Mouse (Mus musculus): ENCODE data around the gene H2-Ke6.
"Not testable (repeated sequence)": the region's sequence is repeated elsewhere in the genome, so short reads cannot be mapped to it uniquely, and the experiment has no call there.

The H2-Ke6 gene

GRCm38 (mm10) chr17:34029890-34030595, 2.2 kb upstream of the H2-Ke6 start:
- no peak for DNase-seq (ENCODE audit: low read depth, low spot score)

DNA sequence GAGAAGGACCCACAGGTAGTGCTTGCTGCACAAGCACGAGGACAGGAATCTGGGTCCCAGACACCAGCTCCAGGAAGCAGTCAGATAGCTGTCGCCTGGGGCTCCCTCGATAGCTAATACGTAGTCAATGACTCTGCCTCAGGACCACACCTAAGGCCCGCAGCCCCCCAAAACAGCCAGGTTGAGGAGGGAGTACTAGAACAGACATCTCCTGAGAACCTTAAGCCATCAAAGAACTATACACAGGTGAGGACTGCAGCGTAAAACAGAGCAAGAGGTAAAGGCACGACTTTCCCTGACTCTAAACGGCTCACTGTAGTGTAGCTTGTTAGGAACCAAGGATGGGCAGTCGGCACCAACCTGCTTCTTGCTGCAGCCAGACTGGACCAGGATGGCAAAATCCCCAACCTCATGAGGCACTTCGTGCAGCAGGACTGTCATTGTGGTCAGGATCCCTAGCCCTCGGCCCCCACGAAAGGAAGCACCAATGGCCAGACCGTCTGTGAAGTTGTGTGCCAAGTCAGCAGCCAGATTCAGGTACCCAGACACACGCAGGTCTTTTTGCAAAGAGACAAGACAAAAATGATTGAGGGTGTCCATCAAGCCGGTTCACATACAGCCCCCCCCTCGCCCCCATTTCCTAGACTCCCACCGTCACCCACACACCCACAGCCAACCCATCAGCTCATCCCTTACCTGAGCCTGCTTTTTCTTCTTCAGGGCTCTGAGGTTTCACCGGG, 1.5 kb upstream of the H2-Ke6 start:
- no peak for DNase-seq (ENCODE audit: low read depth, low spot score)

GRCm38 (mm10) chr17:34028501-34029149, 765 bp upstream of the H2-Ke6 start:
- DNase-seq (ENCODE audit: low read depth, low spot score), result no peak

DNA sequence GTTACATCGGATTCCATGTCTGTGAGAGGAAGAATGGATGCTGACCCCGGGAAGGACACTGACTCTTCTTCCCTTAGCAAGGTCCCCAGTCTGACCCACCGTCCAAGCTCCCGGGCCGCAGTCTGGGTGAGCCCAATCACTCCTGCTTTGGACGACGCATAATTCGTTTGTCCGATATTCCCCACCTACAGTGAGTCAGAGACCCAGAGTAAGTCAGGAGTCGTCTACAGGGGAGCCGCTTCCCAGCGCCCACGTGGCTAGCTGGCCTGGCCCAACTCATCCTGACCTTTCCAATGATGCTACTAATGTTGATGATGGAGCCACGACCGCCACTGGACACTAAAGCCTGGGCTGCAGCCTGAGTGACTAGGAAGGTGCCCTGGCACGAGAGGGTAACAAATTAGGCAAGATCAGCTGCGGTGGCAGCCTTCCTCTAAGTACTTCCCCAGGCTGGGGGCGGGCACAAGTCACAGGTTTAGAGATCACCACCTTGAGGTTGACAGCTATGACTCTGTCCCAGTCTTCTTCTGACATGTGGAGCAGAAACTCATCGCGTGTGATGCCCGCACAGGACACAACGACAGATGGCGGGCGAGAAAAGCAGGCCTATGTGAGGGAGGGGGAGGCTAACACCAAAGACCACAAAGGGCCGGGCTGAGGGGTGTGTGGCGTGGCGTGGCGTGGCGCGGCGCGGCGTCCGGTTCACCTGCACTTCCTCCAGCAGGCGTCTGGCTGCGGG, 774 bp downstream of the H2-Ke6 start:
- no peak for DNase-seq (ENCODE audit: low read depth, low spot score)

GRCm38 (mm10) chr17:34026221-34026620, 1.6 kb downstream of the H2-Ke6 start:
- DNase-seq (ENCODE audit: low read depth, low spot score), result no peak

- DNase-seq (ENCODE audit: low read depth, low spot score), result no peak
These were observed 2.1 kb downstream of the H2-Ke6 start for GRCm38 (mm10) chr17:34025756-34026151.

DNA sequence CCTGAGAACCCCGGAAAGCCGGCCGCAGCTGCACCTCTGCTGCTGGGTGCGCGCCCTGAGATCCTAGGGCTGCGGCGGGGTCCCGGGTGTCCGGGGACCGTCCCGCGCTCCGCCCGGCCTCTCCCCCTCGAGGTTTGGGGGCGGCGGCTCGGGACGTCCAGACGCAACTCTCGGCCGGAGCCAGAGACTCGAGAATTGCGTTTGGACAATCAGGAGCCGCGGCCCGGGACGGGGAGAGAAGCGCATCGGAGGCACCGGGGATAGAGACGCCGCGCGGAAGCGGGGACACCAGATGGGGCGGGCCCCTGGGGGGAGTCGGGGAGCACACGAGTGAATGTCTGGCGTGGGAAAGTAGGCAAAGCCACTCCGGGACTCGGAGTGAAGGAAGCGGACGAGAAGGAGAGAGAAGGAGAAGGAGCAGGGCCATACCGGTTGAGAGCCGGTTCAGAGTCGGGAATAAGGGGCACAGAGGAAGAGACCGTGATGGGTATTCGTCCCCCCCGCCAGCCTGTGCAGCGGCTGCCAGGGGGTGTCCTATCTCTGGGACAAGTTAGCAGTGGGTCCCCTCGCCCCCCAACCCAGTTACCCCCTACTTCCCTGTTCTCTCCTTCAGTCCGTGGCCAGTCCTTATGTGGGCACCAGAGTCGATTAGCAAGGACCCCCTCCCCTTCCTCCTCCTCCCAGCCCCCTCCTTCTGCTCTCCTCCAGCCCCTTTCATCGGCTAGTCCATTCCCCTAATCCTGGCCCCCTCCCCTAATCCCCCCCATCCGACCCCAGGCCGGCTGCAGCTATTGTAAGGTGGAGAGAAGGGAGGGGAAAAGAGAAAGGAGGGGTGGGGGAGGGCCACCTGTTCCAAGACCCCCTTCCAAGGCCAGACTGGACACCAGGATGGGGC, 2.8 kb downstream of the H2-Ke6 start:
- DNase-seq (ENCODE audit: low read depth, low spot score), result no peak

- peak; percentile 81 for DNase-seq (ENCODE audit: low read depth, low spot score)
These were observed 3.5 kb downstream of the H2-Ke6 start, which contains the start of gene Ring1 for GRCm38 (mm10) chr17:34024317-34024821. TSS of gene Ring1 (minus strand) at chr17:34024680.

- no peak for DNase-seq (ENCODE audit: low read depth, low spot score)
These were observed 4.2 kb downstream of the H2-Ke6 start for GRCm38 (mm10) chr17:34023678-34024077.

GRCm38 (mm10) chr17:34022987-34023386, 4.9 kb downstream of the H2-Ke6 start:
- DNase-seq (ENCODE audit: low read depth, low spot score), result no peak

DNA sequence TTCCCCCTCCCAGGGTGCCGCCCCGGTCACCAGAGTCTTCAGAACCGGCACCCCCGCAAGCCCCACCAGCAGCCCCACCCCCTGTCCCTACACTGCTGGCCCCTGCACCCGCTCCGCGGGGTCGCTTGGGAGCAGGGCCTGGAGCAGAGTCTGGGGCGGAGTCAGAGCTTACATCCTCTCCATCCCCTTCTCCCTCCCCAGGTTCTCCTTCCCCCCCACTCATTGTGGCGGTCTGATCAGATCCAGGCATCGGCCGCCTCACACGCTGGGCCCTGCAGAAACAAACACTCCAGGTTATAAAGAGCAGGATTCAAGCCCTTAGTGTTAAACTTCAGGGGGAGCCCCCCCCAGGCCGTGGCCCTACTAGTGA, 5.5 kb downstream of the H2-Ke6 start:
- no peak for DNase-seq (ENCODE audit: low read depth, low spot score)

GRCm38 (mm10) chr17:34021539-34022413, 6.1 kb downstream of the H2-Ke6 start:
- DNase-seq (ENCODE audit: low read depth, low spot score), result no peak

DNA sequence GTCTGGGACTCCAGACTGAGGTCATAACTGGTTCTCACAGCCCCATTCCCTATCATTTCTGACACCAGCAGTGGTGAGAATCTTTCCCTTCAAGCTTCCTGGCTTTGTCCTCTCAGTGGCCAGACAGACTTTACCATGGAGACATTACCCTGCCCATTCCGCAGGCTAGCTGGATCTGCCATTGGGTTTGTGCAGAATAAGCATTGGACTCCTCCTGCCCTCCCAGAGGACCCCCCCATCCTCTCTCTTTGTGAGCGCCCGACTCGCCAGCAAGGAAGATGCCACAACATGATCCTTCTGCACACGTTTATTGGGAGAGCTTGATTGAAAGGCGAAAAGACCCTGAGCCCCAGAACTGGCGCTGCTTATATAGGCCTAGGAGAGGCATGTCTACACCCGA, 14.4 kb downstream of the H2-Ke6 start:
- DNase-seq (ENCODE audit: low read depth, low spot score), result no peak

- no peak for DNase-seq (ENCODE audit: low read depth, low spot score)
These were observed 17.7 kb downstream of the H2-Ke6 start for GRCm38 (mm10) chr17:34010156-34010555.

DNA sequence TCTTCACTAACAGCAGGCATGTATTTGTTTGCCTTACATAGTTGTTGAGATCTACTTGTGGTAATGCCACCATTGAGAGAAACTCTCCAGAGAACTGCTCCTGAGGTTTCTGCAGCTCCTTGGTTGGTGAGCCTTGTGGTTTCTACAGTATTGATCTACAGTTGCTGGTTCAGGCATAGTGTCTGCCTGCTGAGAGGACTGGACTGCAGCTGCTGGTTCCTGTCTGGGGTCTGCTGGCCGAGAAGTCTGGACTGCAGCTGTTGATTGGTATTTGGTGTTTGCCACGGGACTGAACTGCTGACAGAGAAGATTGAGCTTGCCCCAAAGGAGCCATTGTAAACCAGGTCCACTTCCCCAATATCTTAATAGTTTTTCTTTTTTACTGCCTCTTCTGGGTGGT, 21.3 kb downstream of the H2-Ke6 start:
- DNase-seq (ENCODE audit: low read depth, low spot score), result no peak

GRCm38 (mm10) chr17:34003426-34003825, 24.4 kb downstream of the H2-Ke6 start:
- no peak for DNase-seq (ENCODE audit: low read depth, low spot score)

- not testable (repeated sequence) for DNase-seq (ENCODE audit: low read depth, low spot score)
These were observed 27.1 kb downstream of the H2-Ke6 start for GRCm38 (mm10) chr17:34000796-34001195.

GRCm38 (mm10) chr17:34000150-34000537, 27.7 kb downstream of the H2-Ke6 start, which contains the start of gene H2-K1:
TSS of gene H2-K1 (minus strand) at chr17:34000347.
- no peak for DNase-seq (ENCODE audit: low read depth, low spot score)

DNA sequence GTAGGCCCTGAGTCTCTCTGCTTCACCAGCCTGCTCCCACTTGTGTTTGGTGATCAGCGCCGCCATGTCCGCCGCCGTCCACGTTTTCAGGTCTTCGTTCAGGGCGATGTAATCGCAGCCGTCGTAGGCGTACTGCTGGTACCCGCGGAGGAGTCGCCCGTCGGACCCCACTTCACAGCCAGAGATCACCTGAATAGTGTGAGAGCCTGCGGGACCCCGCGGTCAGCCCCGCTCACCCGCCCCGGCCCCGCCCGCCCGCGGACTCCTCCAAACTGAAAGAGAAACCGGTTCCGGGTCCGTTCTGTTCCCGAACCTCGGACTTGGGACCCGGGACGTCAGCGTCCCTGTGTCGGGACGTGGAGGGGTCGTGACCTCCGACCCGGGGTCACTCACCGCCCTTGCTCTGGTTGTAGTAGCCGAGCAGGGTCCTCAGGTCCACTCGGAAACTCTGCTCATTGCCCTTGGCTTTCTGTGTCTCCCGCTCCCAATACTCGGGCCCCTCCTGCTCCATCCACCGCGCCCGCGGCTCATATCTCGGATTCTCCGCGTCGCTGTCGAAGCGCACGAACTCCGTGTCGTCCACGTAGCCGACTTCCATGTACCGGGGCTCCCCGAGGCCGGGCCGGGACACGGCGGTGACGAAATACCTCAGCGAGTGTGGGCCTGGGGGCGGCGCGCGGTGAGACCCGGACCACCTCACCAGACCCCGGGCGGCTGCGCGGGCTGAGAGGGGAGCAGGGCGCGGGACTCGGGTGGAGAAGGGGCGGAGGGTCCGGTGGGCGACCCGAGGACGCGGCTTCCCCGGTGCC, 28.3 kb downstream of the H2-Ke6 start:
- no peak for DNase-seq (ENCODE audit: low read depth, low spot score)
